Mouse (Mus musculus): ENCODE measurements around the gene Ncor1.
"Not testable (repeated sequence)": the region's sequence is repeated elsewhere in the genome, so short reads cannot be mapped to it uniquely, and the experiment has no call there.

Ncor1 gene

DNA sequence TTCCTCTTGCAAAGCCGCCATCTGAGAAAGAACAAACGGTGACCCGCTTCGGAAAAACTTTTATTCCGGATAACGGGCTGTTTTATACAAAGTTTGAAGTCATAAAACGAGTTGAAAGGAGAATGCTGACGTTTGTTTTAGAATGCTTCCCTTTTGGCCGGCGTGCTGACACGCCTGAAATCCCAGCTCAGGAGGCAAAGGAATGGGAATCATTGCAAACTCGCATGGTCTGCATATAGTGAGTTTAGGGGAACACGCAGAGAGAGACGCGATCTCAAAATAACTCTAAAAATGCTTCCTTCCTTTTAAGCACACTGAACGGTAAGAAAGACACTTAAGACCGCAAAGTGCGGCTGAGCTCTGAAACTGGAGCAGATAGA, 460 bp downstream of the Ncor1 start:
- DNase-seq = no peak

DNA sequence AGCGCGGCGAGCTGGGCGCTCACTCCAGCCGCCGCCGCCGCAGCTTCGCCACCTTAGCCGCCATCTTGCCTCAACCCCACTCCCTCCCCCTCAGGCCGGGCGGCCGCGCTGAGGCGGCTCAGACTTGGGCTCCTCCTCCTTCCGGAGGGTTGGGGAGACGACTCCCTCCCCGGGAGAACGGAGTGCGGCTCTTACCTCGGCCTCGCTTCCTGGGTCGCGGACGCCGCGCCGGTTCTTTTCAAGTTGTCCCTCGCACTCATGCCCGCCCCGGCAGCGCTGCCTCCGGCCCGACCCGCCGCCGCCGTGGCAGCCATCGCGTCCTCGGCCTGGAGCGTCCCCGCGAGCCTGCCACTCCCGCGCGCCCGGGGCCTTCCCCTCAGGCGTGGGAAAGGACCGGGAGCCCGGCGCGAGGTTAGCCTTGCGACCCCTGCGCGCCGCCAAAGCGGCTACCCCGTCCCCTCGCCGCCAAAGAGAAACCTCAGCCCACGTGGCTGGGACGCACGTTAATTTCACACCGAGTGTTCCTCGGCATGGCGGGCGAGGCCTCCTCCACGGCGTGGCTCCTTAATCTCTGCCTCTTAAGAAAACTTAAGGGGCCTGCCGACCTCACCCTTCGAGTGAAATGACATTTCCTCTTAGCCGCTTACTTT, 975 bp downstream of the Ncor1 start:
- DNase-seq = peak; percentile 94

DNA sequence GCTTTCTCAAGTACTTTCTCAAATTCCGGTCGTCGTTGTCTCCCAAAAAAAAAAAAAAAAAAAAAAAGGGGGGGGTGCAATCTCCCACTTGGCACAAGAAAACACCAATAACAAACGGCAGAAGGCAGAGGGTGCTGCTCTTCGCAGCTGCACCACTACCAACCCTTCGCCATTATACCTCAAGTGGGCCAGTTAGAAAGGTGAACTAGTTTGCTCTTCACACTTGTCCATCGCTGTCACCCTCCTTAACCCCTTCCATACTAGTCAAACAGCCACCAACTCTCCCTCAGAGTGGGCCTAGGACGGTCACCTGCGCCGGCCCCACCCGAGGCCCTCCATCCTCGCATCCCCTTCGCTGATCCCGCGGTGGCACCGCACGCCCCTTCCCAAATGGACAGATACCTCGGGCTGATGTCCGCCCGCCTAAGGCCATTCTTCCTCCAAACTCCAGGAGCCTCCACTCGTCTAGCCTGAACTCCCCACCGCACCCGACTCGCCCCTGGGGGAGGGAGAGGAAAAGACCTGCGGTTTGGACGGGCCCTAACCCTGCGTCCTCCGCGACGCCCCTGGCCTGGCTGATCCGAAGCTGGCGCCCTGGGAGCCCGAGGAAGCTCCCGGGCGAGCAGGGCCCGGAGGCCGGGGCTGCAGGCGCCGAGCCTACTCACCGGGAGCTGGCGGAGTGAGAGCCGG, 1.7 kb downstream of the Ncor1 start:
- DNase-seq = peak; percentile 69

DNA sequence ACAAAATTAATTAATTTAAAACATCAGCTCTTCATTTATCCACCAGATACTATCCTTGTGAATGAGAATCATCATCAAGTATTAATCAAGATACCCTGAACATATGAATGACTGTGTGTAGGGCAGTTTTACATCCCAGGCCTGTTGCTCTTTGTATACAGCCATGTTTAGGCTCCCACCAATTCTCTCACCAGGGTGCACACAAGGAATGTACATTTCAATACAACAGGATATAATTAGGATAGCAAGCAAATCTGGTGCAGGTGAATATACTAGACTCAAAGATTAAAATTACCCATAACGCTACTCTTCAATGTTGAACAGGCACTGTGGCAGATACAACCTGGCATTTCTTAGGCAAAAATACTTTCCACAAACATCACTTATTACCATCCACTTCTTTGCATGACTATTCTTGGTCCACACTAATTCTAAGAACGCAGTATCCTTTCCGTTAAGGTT, 2.3 kb downstream of the Ncor1 start:
- DNase-seq = peak; percentile 30

DNA sequence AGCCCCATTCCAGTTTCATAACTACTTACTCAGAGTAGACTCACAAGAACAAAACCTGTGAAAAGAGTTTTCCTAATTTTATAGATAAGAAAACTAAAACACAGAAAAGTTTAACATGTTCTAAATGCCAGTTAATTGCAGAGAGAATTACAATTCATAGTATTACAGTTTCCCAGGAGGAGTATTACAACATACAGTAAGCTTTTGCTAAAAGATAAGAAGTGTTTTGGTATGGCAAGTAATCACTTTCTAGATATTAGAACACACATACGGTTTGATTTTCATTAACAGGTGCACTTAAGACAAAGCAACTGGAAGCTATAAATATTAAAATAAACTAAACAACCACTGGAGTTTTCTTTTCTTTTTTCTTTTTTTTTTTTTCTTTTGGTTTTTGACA, 3.1 kb downstream of the Ncor1 start:
- DNase-seq = no peak

DNA sequence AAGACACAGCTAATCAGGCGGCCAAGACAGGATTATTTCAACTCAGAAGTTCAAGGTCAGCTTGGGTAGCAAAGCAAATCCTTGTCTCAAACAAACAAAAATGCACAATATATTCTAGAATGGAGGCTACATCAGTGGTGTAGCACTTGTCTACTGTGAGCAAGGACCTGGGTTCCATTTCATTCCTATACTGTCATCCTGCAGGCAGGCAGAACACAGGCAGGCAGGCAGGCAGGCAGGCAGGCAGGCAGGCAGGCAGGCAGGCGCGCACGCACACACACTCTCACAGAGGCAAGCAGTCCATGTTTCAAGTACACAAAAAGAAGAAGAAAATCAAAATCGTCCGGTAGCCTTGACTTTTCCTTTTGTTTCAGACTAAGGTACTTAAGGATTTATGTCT, 9.4 kb downstream of the Ncor1 start:
- no peak for DNase-seq

DNA sequence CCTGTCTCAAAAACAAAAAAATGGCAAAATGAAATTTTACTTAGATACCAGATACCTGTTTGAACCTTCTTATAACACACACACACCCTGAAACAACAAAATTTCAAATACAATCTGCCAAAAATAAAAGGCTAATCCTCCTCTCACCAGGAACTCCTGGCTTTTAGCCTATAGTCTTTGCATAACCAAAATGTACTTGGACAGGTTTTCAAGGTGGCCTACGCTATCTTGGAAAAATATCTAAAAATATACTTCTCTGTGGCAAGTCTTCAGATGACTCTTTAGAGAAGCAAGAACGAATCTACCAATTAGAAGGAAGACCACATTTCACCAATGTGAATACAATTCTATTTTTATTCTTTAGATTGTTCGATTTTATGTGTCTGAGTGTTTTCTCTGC, 12.5 kb downstream of the Ncor1 start:
- no peak for DNase-seq

DNA sequence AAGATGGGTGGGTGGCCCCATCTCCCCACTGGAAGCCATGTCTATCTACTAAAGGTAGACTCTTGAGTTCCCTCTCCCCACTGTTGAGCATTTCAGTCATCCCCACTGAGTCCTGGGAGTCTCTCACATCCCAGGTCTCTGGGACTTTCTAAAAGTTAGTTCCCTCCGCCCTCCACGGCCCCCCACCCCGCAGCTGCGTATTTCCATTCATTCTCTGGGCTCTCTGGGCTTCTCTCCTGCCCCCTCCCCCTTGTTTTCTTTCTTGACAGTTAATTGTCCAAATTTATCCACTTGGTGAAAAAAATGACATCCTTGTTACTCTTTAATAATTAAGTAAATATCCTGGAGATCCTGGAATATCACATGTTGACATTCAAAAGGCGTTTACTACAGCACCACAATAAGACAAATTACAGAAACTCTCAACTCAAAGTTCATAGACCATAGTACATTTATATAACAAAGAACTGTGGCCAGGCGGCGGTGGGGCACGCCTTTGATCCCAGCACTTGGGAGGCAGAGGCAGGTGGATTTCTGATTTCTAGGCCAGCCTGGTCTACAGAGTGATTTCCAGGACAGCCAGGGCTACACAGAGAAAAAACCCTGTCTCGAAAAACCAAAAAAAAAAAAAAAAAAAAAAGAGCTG, 17.5 kb downstream of the Ncor1 start:
- DNase-seq = no peak

DNA sequence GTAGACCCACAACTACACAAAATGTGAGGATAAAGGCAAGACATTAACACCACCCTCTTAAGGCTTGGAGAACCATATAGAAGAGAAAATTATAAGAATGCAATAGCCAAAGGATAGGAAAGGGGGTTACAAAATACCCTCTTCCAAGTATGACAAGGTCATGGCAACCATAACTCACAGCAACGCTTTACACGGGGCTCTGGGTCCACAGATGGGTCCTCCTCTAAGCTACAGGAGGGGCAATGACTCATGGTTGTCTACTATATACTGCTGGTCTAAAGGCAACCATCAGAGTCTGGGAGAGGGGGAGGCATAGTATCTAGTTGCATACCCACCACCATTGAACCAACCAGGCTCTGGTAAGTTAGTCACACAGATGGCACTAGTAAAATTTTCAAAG, 26.1 kb downstream of the Ncor1 start:
- no peak for DNase-seq

DNA sequence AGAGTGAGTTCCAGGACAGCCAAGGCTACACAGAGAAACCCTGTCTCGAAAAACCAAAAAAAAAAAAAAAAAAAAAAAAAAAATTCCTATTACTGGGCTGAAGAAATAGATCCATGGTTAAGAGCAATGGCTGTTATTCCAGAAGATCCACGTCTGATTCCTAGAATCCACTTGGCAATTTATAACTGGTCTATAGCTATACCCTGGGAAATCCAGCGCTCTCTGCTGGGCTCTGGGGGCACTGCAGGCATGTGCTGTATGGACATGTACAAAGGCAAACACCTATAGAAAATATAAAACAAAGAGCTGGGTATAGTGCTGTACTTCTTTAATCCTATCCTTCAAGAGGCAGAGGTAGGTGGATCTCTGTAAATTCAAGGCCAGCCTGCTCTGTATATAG, 31.2 kb downstream of the Ncor1 start:
- peak; percentile 4 for DNase-seq

DNA sequence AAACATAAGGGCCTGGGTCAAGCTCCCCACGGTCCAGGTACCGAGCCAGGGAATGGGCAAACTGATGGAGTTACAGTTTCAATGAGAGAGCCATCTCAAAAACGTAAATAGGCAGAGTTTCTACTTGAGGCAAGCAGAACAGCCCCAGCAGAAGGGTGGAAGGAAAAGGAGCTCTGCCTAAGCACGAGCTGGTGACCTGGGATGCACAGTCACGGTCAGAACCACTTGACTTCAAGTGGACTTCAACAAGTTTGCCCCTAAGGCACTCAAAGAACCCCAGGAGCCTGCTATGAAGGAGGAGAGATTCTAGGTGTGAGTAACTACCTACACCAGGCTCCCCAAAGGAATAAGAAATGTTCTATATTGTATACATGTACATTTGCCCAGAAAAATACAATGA, 32.1 kb downstream of the Ncor1 start:
- DNase-seq = no peak

DNA sequence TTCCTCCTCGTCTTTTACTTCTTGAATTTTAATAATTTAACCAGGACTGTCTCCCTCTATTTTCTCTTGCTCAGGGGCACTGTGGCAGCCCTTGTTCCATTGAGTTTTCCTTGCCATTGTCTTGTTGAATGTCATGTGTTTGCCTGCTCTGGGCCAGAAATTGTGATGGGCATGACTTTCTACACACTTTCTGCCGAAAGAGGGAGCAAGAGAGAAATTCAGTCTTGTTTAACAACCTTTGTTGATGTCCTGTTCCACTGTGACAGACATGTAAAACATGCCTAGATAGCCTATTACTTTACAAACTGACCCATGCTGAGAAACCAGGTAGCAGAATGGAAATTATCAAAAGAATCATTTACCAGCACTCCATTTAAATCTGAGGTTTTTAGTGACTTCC, 33.8 kb downstream of the Ncor1 start:
- peak; percentile 8 for DNase-seq

DNA sequence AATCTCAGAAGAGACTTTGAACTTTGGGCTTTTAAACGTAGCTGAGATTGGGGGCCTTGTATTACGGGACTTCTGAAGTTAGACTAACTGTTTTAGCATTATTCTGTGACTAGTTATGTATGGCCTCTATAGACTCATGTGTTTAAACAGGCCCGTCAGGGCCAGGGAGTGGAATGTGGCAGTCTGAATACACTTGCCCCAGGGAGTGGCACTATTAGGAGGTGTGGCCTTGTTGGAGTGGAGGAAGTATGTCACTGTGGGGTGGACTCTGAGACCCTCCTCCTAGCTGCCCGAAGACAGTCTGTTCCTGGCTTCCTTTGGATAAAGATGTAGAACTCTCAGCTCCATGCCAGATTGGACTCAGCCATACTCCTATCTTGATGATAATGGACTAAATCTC, 43.3 kb downstream of the Ncor1 start:
- DNase-seq = no peak

DNA sequence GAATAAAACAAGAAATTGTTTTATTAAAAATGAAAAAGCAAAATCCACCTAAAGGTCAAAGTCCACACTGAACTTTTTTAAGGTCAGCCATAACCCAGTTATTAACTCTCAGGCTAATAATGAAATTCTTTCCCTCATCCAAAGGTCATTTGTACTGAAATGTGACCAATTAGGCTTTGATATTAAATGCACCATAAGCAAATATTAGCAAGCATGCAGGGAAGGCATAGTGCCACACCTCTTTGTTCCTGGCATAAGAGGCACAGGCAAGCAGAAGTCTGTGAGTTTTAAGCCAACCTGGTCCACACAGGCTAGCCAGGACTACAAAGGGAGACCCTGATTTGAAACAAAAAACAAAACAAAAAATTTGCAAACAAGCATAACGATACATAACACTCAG, 48.7 kb downstream of the Ncor1 start:
- no peak for DNase-seq

DNA sequence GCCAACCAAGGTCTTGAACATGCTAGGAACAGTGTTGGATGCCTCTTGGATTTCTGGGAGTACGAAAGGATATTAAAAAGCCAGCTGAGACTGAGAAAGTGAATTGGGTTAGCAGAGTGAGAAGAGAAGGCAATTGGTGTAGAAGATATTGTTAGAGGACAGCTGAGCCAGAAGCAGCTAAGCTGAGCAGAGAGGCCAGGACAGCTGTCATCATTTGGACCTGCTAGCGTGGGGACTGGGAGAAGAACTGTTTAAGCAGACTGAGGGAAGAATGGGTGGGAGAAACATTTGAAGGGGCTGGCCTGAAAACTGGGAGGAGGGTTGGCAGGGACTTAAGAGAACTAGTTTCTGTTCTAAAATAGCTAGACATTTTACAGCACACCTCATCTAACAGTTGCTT, 49.5 kb downstream of the Ncor1 start:
- no peak for DNase-seq

DNA sequence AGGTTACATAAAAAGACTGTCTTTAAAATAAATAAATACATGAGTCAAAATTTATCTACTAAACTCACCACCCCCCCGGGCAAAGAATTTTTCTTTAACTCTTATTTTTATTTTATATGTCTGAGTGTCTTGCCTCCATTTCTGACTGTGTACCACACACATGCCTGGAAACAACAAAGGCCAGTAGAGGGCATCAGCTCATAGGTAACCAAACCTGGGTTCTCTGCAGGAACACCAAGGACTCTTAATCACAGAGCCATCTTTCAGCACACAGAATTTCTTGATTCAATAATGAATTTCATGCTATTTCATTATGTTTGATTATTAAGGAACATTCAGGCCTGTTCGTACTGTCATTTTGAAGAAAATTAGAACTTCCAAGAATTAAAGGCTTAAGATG, 61.9 kb downstream of the Ncor1 start:
- DNase-seq = peak; percentile 65

DNA sequence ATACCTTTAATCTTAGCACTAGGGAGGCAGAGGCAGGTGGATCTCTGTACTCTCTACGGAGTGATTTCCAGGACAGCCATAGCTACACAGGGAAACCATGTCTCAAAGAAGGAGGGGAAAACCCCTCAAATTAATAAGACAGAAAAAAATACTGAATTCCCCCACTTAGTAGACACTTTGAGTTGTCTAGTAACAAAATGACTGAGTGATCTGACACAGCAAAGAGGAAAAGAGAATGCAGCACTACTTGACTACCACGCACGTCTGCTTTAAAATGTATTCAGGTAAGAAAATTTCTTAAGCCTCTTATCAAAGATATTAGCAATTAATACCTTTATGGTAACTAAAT, 70.0 kb downstream of the Ncor1 start:
- DNase-seq = no peak

DNA sequence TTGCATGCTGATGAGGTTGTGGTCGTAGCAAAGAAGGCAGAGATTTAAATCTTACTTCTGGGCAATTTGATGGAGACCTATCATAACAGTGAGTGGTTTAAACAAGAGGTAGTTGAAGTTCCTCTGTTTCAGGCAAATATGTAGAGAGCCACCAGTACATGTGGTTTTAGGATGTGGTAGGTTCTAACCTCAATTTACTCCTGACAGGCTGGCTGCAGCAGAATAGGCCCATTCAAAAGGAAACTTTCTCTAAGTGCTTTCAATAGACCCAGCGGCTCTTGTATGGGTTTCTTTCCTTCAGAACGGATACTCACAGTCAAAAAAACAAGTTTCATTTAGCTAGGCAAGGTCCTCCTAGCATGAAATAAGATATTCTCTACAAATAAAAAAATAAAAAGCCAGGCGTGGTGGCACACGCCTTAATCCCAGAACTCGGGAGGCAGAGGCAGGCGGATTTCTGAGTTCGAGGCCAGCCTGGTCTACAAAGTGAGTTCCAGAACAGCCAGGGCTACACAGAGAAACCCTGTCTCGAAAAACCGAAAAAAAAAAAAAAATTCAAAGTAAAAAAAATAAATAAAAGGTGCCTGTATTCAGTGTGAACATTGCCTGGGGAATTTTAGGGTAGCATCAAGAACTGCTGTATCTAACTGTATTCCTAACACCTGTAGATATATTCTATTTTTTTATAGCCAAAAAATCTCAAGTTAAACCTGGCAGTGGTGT, 70.6 kb downstream of the Ncor1 start:
- no peak for DNase-seq

DNA sequence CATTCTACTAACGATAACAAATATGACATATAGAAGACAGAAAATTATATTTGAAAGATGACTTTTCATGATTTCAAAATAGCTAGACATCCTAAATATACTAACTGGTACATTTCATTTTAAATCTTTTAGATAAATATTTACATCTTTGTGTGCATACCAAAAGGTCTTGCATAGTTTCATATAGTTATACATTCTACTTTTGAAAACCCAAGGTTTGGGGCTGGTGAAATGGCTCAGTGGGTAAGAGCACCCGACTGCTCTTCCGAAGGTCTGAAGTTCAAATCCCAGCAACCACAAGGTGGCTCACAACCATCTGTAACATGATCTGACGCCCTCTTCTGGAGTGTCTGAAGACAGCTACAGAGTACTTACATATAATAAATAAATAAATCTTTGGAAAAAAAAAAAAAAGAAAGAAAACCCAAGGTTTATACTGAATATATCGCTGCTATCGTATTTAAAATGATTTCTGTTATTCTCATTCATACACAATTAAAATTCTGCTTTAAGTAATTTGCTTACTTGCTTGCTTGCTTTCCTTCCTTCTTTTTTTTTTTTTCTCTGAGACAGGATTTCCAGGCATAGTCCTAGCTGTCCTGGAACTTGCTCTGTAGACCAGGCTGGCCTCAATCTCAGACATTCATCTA, 81.0 kb downstream of the Ncor1 start:
- not testable (repeated sequence) for DNase-seq

DNA sequence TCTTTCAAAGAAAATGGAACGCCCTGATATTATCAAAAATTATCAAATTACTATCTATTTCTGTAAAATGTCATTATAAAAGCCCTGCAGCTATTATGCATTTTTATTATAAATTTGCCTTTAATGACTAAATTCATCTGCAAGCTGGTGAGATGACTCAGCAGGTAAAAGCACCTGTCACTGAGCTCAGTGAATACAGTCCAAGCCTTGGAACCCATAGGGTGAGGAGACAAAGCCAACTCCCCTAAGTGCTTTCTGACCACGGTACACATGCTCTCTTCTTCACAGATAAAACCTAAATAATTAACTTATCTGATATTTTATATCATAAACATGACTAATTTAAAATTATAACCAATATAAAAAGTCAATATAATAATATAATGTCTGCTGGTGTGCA, 86.6 kb downstream of the Ncor1 start:
- DNase-seq = no peak

DNA sequence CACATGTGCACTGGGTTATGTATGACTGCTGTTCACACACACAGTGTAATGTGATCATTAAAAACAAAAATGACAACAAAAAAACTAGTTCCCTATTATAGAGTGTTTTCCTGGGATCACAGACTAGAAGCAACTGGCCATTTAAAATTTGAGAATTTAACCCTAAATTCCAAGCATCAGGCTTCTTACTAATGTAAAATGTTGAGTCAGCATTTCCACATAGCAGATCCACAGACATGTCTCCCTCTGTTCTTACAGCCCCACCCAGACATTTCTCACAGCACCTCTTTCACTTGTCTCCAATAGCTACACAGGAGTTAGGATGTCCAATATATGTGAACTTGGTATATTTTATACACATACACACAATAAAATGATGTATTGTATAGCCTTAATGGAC, 88.4 kb downstream of the Ncor1 start:
- no peak for DNase-seq

DNA sequence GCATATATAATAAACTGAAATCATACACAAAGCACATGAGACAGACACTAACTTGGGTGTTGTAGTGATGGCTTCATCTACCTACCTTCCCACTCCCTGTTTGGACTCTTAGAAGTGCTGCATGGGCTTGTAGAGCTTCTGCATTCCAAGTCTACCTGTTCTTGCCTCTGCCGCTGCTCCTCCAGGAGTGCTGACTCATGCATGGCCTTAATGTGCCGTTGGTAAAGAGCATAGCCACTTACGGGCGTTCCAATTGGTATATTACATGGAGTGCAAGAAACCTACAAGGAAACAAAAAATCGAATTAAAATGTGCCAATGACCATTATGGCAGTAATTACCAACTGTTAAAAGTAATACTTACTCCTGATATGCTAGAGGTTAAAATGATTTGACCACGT, 91.5 kb downstream of the Ncor1 start:
- no peak for DNase-seq

DNA sequence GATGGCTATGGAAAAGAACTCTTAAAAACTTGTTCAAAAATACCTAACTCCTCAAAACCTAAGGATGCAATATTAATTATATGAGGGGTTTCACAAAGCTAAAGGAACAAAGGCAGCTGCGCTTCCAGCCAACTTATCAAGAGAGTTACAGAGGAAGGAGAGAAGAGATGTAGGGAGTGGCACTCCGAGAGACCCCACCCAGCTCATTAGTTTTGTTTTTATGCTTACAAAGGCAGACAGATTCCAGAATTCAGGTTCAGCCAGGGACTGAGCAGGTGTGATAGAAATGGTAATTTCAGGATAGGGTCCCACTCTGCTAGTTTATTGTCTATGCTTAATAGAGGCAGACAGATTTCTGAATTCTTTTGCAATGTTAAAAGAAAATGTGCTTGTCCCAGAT, 103.1 kb downstream of the Ncor1 start:
- no peak for DNase-seq

All from retina, postnatal 1 day (tissue).